Mouse (Mus musculus) C2C12 (cell line): ENCODE results near the gene Abhd16a.

Experiments used
- CEBPB ChIP-seq: IDR thresholded peaks from one replicate; pipeline ENCODE4 v1.6.1; 2011; ENCODE audit warnings: low read depth, mild to moderate bottlenecking, control low read depth, moderate library complexity
- CTCF ChIP-seq: IDR thresholded peaks from one replicate; pipeline ENCODE4 v1.5.1; 2011; ENCODE audit not compliant: control insufficient read depth, insufficient read depth, insufficient read length
- FOSL1 ChIP-seq: IDR thresholded peaks from one replicate; pipeline ENCODE4 v1.8.0; 2011; ENCODE audit warnings: mild to moderate bottlenecking, low read length; ENCODE audit not compliant: poor library complexity, insufficient read depth, severe bottlenecking
- MAX ChIP-seq: IDR thresholded peaks from one replicate; pipeline ENCODE4 v1.6.1; 2011; ENCODE audit warnings: mild to moderate bottlenecking, control low read depth
- MYOD1 ChIP-seq: IDR thresholded peaks from one replicate; pipeline ENCODE4 v1.6.1; 2011; ENCODE audit warnings: low read depth; ENCODE audit not compliant: control insufficient read depth, insufficient read length
- USF1 ChIP-seq: IDR thresholded peaks from one replicate; pipeline ENCODE4 v1.6.1; 2011; ENCODE audit warnings: low read depth, mild to moderate bottlenecking, control low read depth, moderate library complexity

- TF ChIP-seq CTCF (no peak), MAX (no peak), USF1 (no peak), CEBPB (no peak), MYOD1 (no peak), FOSL1 (no peak)
Observed at GRCm38 (mm10) chr17:35077285-35077684, 11.8 kb upstream of the Abhd16a start.
